Mouse (Mus musculus) embryonic fibroblast, embryonic 13.5 days (primary cell): ENCODE results near the gene Lyzl4.

Experiments
- CTCF ChIP-seq: IDR thresholded peaks from 2 replicates; pipeline ENCODE4 v1.5.1; 2011; ENCODE audit warnings: mild to moderate bottlenecking, control low read depth, low read length, moderate library complexity, borderline replicate concordance; ENCODE audit not compliant: insufficient read depth
- POLR2A ChIP-seq: IDR thresholded peaks from 2 replicates; pipeline ENCODE4 v1.6.1; 2011; ENCODE audit warnings: low read depth, mild to moderate bottlenecking, control low read depth, low read length, moderate library complexity

GRCm38 (mm10) chr9:121679549-121679948, 37.7 kb upstream of the Lyzl4 start:
- TF ChIP-seq CTCF = peak; percentile 55
- no peak for TF ChIP-seq POLR2A
